Mouse (Mus musculus) G1E (cell line): Measurements from ENCODE around the gene Gm7168.

Experiments used
- CTCF ChIP-seq: IDR thresholded peaks from 2 replicates; pipeline ENCODE4 v1.5.1; 2012; ENCODE audit warnings: low read depth, low read length, inconsistent platforms, mixed read lengths
- GATA1 ChIP-seq: IDR thresholded peaks from 2 replicates; pipeline ENCODE4 v1.6.1; 2012; ENCODE audit warnings: borderline replicate concordance, low read length, inconsistent platforms, mixed read lengths
- TAL1 ChIP-seq: conservative IDR thresholded peaks from 2 replicates; pipeline ENCODE4 v1.6.1; 2012; ENCODE audit warnings: low read depth, low read length, inconsistent platforms, mixed read lengths

DNA sequence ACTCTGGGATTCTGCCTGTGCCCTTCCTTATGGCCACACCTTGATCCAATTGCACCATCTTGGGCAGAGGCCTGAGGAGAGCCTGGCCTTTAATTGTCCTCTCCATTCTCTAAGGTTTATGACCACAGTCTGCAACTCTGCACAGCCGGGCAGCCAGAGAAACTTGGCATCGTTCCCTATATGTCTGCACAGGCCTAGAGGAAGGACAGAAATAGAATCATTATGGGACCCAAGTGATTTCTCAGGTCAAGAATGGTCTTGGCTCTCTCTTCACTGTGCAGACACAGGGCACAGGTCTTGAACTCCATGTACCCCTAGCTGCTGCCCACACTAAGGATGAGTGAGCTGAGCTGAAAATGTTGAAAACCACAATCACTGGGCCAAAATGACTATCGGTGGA lies 9.5 kb upstream of the Gm7168 start:
- TF ChIP-seq CTCF = no peak
- no peak for TF ChIP-seq TAL1
- no peak for TF ChIP-seq GATA1
